Mouse (Mus musculus) kidney, adult 18-20 months (tissue): ENCODE measurements around the gene Mylk.
A peak's percentile ranks its signal among the peaks of the same experiment; 100 is the strongest.

Experiments
- DNase-seq: peaks from one replicate; pipeline ENCODE4 v3.0.0; 2021

Mylk gene

GRCm38 (mm10) chr16:34917373-34917900 is 172.4 kb downstream of the Mylk start:
- DNase-seq, result no peak

GRCm38 (mm10) chr16:34920182-34920581 is 175.2 kb downstream of the Mylk start:
- DNase-seq, result peak; percentile 62

- no peak for DNase-seq
Measured at GRCm38 (mm10) chr16:34920868-34921267, 175.9 kb downstream of the Mylk start.

- DNase-seq, result no peak
Measured at GRCm38 (mm10) chr16:34921319-34921718, 176.3 kb downstream of the Mylk start.

GRCm38 (mm10) chr16:34923630-34924029 is 178.6 kb downstream of the Mylk start:
- DNase-seq, result no peak

- DNase-seq, result no peak
Measured at GRCm38 (mm10) chr16:34924324-34924723, 179.3 kb downstream of the Mylk start.

GRCm38 (mm10) chr16:34924937-34925618 is 180.1 kb downstream of the Mylk start:
- peak; percentile 71 for DNase-seq

- DNase-seq, result no peak
Measured at GRCm38 (mm10) chr16:34926531-34927435, 181.8 kb downstream of the Mylk start.

- no peak for DNase-seq
Measured at GRCm38 (mm10) chr16:34929686-34930085, 184.7 kb downstream of the Mylk start.

- DNase-seq, result peak; percentile 32
Measured at GRCm38 (mm10) chr16:34930110-34930509, 185.1 kb downstream of the Mylk start.

GRCm38 (mm10) chr16:34931306-34931705 is 186.3 kb downstream of the Mylk start:
- DNase-seq, result no peak

GRCm38 (mm10) chr16:34933173-34933572 is 188.2 kb downstream of the Mylk start:
- DNase-seq, result no peak

GRCm38 (mm10) chr16:34934486-34934885 is 189.5 kb downstream of the Mylk start:
- DNase-seq, result no peak

- no peak for DNase-seq
Measured at GRCm38 (mm10) chr16:34935514-34936338, 190.7 kb downstream of the Mylk start.

- no peak for DNase-seq
Measured at GRCm38 (mm10) chr16:34936339-34936810, 191.4 kb downstream of the Mylk start.

GRCm38 (mm10) chr16:34937611-34938010 is 192.6 kb downstream of the Mylk start:
- peak; percentile 58 for DNase-seq

- DNase-seq, result peak; percentile 35
Measured at GRCm38 (mm10) chr16:34938248-34938647, 193.2 kb downstream of the Mylk start.

GRCm38 (mm10) chr16:34939951-34940350 is 194.9 kb downstream of the Mylk start:
- DNase-seq, result no peak

- DNase-seq, result peak; percentile 68
Measured at GRCm38 (mm10) chr16:34940363-34940762, 195.4 kb downstream of the Mylk start.

GRCm38 (mm10) chr16:34941915-34942314 is 196.9 kb downstream of the Mylk start:
- no peak for DNase-seq

- DNase-seq, result no peak
Measured at GRCm38 (mm10) chr16:34946301-34946700, 201.3 kb downstream of the Mylk start.

- DNase-seq, result no peak
Measured at GRCm38 (mm10) chr16:34950935-34951334, 205.9 kb downstream of the Mylk start.

GRCm38 (mm10) chr16:34952254-34952653 is 207.2 kb downstream of the Mylk start:
- no peak for DNase-seq
